Mouse (Mus musculus): Measurements from ENCODE around the gene Slc1a1. TPM values are rescaled to one million over a fixed set of nuclear protein-coding genes. Genes with fewer than 3 reads are reported as not detected.
A peak's percentile ranks its signal among the peaks of the same experiment; 100 is the strongest.

The Slc1a1 gene
- polyA plus RNA-seq, 1 experiment from 2014 or later = 1.00 TPM

DNA sequence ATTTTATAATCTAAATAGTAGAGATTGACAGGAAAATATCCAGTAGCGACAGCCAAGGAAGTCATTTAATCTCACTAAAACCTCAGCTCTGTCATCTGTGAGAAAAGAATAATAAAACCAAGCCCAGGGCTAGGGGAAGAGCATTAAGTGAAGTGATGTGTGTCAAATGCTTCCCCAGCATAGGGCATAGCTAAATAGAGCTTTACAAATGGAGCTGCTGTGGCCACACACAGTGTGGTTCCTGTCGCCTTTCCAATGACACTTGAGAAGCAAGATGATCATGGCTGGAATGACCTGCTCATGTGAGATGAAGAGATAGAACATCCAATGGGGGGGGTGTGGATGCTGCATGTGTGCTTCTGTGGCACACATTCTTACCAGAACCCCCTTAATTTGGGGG is 67.3 kb downstream of the Slc1a1 start:
- Histone ChIP-seq H3K27ac (replicated peaks) (no peak overlapping the region), H3K27me3 (replicated peaks; ENCODE audit: low read depth, poor library complexity, severe bottlenecking) (no peaks in the 10 kb centered on the region), H3K36me3 (replicated peaks) (no peaks in the 10 kb centered on the region), H3K4me1 (peaks cover 20% of the 10 kb centered on the region), H3K9me3 (no peaks in the 10 kb centered on the region), H3K4me3 (no peak overlapping the region)
- DNase-seq (ENCODE audit: low spot score) = no peak
- 54% methylated on average over 2 of the region's 2 CpGs for WGBS

GRCm38 (mm10) chr19:28902806-28903205 is 68.0 kb downstream of the Slc1a1 start:
- WGBS = 86% methylated on average over 4 of the region's 4 CpGs

DNA sequence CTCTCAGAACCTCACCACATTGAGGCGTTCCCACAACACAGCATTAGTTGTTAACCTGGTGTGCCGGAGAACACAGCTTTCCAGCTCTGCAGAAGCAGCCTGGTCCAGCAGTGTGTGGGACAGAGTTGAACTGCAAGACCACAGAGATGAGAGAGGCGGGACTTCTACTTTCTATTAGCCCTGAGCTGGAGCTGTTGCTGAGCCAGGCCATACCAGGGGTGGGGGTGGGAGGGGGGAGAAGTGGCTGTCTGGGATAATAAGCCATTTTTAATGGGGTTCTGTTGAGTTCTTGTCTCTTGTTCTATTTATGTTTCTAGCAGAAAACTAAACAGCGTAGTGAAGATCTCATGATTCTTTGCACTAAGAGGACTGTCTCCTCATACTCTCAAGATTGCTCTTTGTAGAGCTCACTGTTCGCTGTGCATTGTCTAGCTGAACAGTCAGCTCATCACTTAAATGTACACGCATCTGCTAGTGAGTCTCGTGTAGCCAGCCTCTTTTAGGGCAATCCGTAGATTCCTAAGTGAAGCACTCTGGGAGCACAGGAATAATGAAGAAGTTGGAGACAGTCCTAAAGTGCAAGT is 68.8 kb downstream of the Slc1a1 start:
- Histone ChIP-seq H3K27ac (replicated peaks) (no peak overlapping the region), H3K36me3 (replicated peaks) (no peaks in the 10 kb centered on the region), H3K4me3 (no peak overlapping the region), H3K27me3 (replicated peaks; ENCODE audit: low read depth, poor library complexity, severe bottlenecking) (no peaks in the 10 kb centered on the region), H3K4me1 (peaks cover 35% of the 10 kb centered on the region), H3K9me3 (no peaks in the 10 kb centered on the region)
- WGBS = 87% methylated on average over 8 of the region's 8 CpGs
- no peak for DNase-seq (ENCODE audit: low spot score)

More at GRCm38 (mm10) chr19:28902806-28903205, 68.0 kb downstream of the Slc1a1 start:
- H3K36me3 ChIP-seq (replicated peaks) = no peaks in the 10 kb centered on the region
- no peak overlapping the region for H3K4me3 ChIP-seq
- no peaks in the 10 kb centered on the region for H3K27me3 ChIP-seq (replicated peaks; ENCODE audit: low read depth, poor library complexity, severe bottlenecking)
- peaks cover 27% of the 10 kb centered on the region for H3K4me1 ChIP-seq
- H3K27ac ChIP-seq (replicated peaks) = no peak overlapping the region
- no peak for DNase-seq (ENCODE audit: low spot score)
- H3K9me3 ChIP-seq = no peaks in the 10 kb centered on the region

DNA sequence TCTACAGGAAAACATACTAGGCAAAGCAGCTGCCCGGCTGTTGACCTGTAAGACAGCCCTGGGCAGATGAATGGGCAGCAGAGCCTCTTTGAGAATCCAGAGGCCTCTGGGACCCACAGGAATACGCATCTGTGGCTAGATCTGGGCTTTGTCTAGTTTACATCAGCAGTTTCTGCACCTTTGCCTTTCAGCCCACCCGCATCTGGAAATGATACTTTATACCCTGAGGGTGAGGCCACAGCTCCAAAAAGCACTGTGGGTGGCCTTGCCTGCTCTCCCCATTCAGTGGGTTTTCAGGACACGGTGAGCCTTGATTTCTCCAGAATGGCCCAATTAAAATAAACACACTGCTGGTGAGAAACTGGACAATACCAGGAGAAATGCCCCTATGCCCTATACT is 73.3 kb downstream of the Slc1a1 start:
- Histone ChIP-seq H3K27ac (replicated peaks) (peak overlapping the region; percentile 44), H3K27me3 (replicated peaks; ENCODE audit: low read depth, poor library complexity, severe bottlenecking) (no peaks in the 10 kb centered on the region), H3K36me3 (replicated peaks) (no peaks in the 10 kb centered on the region), H3K9me3 (no peaks in the 10 kb centered on the region), H3K4me3 (no peak overlapping the region), H3K4me1 (peaks cover 28% of the 10 kb centered on the region)
- 25% methylated on average over 4 of the region's 4 CpGs for WGBS
- DNase-seq (ENCODE audit: low spot score) = peak; percentile 75

DNA sequence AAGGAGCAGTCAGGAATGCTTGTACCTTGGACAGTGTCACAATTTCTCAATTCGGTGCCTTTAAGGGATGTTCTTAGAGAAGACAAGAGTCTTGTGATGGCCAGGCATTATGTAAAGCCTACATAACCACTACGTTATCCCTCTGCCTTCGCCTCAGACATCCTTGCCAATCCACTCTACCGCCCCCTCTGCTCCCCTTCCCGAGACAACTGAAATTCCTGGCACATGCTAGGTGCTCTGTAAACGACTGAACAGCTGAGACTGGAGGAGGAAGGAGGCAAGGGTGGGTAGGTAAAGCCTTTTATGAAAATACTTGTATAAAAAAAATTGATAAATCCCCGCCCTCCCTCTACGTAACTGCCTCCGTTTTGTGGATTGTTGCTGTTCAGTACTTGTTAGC is 73.8 kb downstream of the Slc1a1 start:
- WGBS = 66% methylated on average over 9 of the region's 9 CpGs
- peaks cover 27% of the 10 kb centered on the region for H3K4me1 ChIP-seq

DNA sequence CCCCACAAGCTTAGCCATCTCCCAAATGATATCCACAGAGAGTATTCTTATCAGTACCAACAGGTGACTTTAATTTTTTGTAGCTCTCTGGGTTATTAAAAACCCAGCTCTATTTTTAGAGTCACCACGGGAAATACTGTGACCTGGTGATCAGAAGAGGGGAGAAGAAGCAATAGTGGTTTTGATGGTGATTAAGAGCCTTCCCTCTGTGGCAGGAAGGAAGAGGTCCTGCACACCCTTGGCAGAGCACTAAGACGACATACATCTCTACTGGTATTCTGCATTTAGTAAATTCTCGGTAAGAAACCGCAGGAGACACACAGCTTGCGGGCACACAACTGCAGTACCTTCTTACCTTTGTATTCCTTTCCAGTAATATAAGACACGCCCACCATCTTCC is 79.7 kb downstream of the Slc1a1 start:
- WGBS = 85% methylated on average over 6 of the region's 6 CpGs
- DNase-seq (ENCODE audit: low spot score) = no peak
- Histone ChIP-seq H3K4me3 (no peak overlapping the region), H3K9me3 (no peaks in the 10 kb centered on the region), H3K27ac (replicated peaks) (no peak overlapping the region), H3K36me3 (replicated peaks) (no peaks in the 10 kb centered on the region), H3K27me3 (replicated peaks; ENCODE audit: low read depth, poor library complexity, severe bottlenecking) (no peaks in the 10 kb centered on the region), H3K4me1 (peaks cover 16% of the 10 kb centered on the region)

More for the DNA sequence above, 73.8 kb downstream of the Slc1a1 start:
- Histone ChIP-seq H3K27ac (replicated peaks) (peak overlapping the region; percentile 44; the same call in 1 of the 2 replicates), H3K27me3 (replicated peaks; ENCODE audit: low read depth, poor library complexity, severe bottlenecking) (no peaks in the 10 kb centered on the region), H3K36me3 (replicated peaks) (no peaks in the 10 kb centered on the region), H3K9me3 (no peaks in the 10 kb centered on the region), H3K4me3 (no peak overlapping the region)
- no peak for DNase-seq (ENCODE audit: low spot score)

- DNase-seq (ENCODE audit: low spot score) = no peak
- H3K27me3 ChIP-seq (replicated peaks; ENCODE audit: low read depth, poor library complexity, severe bottlenecking) = no peaks in the 10 kb centered on the region
- H3K9me3 ChIP-seq = no peaks in the 10 kb centered on the region
- 78% methylated on average over 2 of the region's 2 CpGs for WGBS
- H3K4me1 ChIP-seq = peaks cover 16% of the 10 kb centered on the region
- H3K4me3 ChIP-seq = no peak overlapping the region
- H3K27ac ChIP-seq (replicated peaks) = no peak overlapping the region
- H3K36me3 ChIP-seq (replicated peaks) = no peaks in the 10 kb centered on the region
Observed at GRCm38 (mm10) chr19:28915602-28916250, 80.9 kb downstream of the Slc1a1 start.

DNA sequence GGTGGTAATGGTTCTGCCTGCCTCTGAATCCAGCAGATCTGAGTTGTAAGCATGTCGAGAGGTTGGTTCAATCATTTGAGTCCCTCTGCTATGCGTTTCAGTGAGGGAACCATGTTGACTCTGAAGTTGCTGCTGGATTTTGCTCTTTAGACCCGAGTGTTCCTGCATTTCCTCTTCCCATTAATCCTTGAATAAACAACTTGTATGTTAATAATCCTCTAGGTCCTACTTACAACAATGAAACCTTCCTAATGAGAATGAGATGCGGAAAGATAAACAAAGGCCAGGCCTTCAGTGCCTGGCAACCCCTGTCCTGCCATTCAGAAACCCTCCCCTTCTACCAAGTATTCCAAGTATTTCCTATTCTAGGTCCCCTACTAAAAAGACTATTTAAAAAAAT is 81.6 kb downstream of the Slc1a1 start:
- Histone ChIP-seq H3K4me3 (no peak overlapping the region), H3K36me3 (replicated peaks) (no peaks in the 10 kb centered on the region), H3K9me3 (no peaks in the 10 kb centered on the region), H3K4me1 (peaks cover 16% of the 10 kb centered on the region), H3K27me3 (replicated peaks; ENCODE audit: low read depth, poor library complexity, severe bottlenecking) (no peaks in the 10 kb centered on the region), H3K27ac (replicated peaks) (no peak overlapping the region)
- WGBS = 67% methylated on average over 4 of the region's 4 CpGs
- DNase-seq (ENCODE audit: low spot score) = no peak

GRCm38 (mm10) chr19:28917839-28918238 is 83.0 kb downstream of the Slc1a1 start:
- H3K27ac ChIP-seq (replicated peaks) = no peak overlapping the region
- WGBS = 92% methylated on average over 5 of the region's 5 CpGs
- no peak for DNase-seq (ENCODE audit: low spot score)
- no peaks in the 10 kb centered on the region for H3K9me3 ChIP-seq
- H3K27me3 ChIP-seq (replicated peaks; ENCODE audit: low read depth, poor library complexity, severe bottlenecking) = no peaks in the 10 kb centered on the region
- H3K4me1 ChIP-seq = peaks cover 16% of the 10 kb centered on the region
- H3K4me3 ChIP-seq = no peak overlapping the region
- no peaks in the 10 kb centered on the region for H3K36me3 ChIP-seq (replicated peaks)

DNA sequence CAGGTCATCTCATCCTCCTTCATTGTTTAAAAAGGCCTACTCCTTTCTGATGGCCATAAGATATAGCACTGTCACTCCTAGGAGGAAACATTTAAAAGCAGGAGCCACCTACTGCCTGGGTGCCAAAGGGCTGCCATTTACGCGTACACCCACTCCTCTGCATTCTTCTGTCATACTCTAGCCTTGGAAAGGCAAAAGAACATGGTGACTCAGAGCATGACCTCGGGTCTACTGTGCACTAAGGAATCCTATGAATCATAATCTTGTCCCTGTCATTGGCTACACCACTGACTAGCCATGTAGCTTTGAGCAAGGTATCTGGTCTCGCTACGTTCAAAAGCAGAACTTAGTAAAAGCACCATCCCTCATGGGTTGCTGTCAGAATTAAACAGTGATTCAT is 91.5 kb downstream of the Slc1a1 start:
- Histone ChIP-seq H3K27ac (replicated peaks) (no peak overlapping the region), H3K4me3 (no peak overlapping the region), H3K36me3 (replicated peaks) (no peaks in the 10 kb centered on the region), H3K4me1 (no peaks in the 10 kb centered on the region), H3K9me3 (no peaks in the 10 kb centered on the region), H3K27me3 (replicated peaks; ENCODE audit: low read depth, poor library complexity, severe bottlenecking) (no peaks in the 10 kb centered on the region)
- 92% methylated on average over 5 of the region's 5 CpGs for WGBS
- DNase-seq (ENCODE audit: low spot score) = no peak

GRCm38 (mm10) chr19:28927396-28927795 is 92.5 kb downstream of the Slc1a1 start:
- Histone ChIP-seq H3K27me3 (replicated peaks; ENCODE audit: low read depth, poor library complexity, severe bottlenecking) (no peaks in the 10 kb centered on the region), H3K4me1 (no peaks in the 10 kb centered on the region), H3K4me3 (no peak overlapping the region), H3K27ac (replicated peaks) (no peak overlapping the region), H3K9me3 (no peaks in the 10 kb centered on the region), H3K36me3 (replicated peaks) (no peaks in the 10 kb centered on the region)
- DNase-seq (ENCODE audit: low spot score) = no peak
- 70% methylated on average over 4 of the region's 4 CpGs for WGBS

DNA sequence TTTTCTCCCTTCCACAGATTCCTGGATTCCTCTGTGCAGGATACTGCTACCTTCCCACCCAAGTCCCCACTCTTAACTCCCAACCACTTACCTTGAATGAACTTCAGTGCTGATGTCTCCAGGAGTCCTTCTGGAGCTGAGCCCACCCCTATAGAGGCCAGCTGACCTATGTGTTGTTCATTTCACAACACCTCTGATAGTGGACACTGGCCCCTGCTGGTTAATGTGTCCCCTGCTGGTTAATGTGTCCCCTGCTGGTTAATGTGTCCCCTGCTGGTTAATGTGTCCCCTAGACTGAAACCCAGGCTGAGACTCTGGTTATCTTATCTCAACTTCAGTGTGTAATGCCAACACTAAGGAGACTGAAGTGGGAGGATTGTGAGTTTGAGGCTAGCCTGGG is 94.2 kb downstream of the Slc1a1 start:
- H3K4me1 ChIP-seq = no peaks in the 10 kb centered on the region
- DNase-seq (ENCODE audit: low spot score) = no peak
- no peaks in the 10 kb centered on the region for H3K9me3 ChIP-seq
- no peak overlapping the region for H3K4me3 ChIP-seq
- no peaks in the 10 kb centered on the region for H3K27me3 ChIP-seq (replicated peaks; ENCODE audit: low read depth, poor library complexity, severe bottlenecking)
- no peaks in the 10 kb centered on the region for H3K36me3 ChIP-seq (replicated peaks)
- H3K27ac ChIP-seq (replicated peaks) = no peak overlapping the region

GRCm38 (mm10) chr19:28934897-28935296 is 100.0 kb downstream of the Slc1a1 start:
- Histone ChIP-seq H3K4me3 (no peak overlapping the region), H3K27me3 (replicated peaks; ENCODE audit: low read depth, poor library complexity, severe bottlenecking) (no peaks in the 10 kb centered on the region), H3K36me3 (replicated peaks) (no peaks in the 10 kb centered on the region), H3K9me3 (no peaks in the 10 kb centered on the region), H3K4me1 (peaks cover 2% of the 10 kb centered on the region; the same call in 1 of the 2 replicates), H3K27ac (replicated peaks) (no peak overlapping the region)
- DNase-seq (ENCODE audit: low spot score) = no peak
- 91% methylated on average over 3 of the region's 3 CpGs for WGBS
